Mouse (Mus musculus) kidney, embryonic 16.5 days (tissue): ENCODE data around the gene Copg2. TPM values are rescaled to one million over a fixed set of nuclear protein-coding genes. Genes with fewer than 3 reads are reported as not detected.

Source experiments
- ATAC-seq: fragments of 200-750 bp; cut with Nextera tagmentation; 2 replicates; pipeline ENCODE4 v1.8.0; 2017; ENCODE audit warnings: moderate TSS enrichment; ENCODE audit not compliant: low FRiP score, low TSS enrichment
- H3K27ac ChIP-seq: fragments of 300-500 bp; sonication (generic); 2 replicates; pipeline ENCODE4 v1.5.1; 2014; ENCODE audit warnings: low read length
- H3K27me3 ChIP-seq: fragments of 300-500 bp; sonication (generic); 2 replicates; pipeline ENCODE4 v1.6.1; 2014; ENCODE audit warnings: low read length, control low read depth, mixed read lengths; ENCODE audit not compliant: insufficient read depth
- H3K36me3 ChIP-seq: fragments of 300-500 bp; sonication (generic); 2 replicates; pipeline ENCODE4 v1.6.1; 2014; ENCODE audit warnings: low read length, control low read depth, mixed read lengths; ENCODE audit not compliant: insufficient read depth
- H3K4me1 ChIP-seq: fragments of 300-500 bp; sonication (generic); 2 replicates; pipeline ENCODE4 v1.6.1; 2014; ENCODE audit warnings: low read length, control low read depth, mixed read lengths; ENCODE audit not compliant: insufficient read depth
- H3K4me2 ChIP-seq: fragments of 300-500 bp; sonication (generic); replicated peaks from 2 replicates; pipeline ENCODE4 v1.6.1; 2014; ENCODE audit warnings: low read depth, low read length
- H3K4me3 ChIP-seq: fragments of 300-500 bp; sonication (generic); 2 replicates; pipeline ENCODE4 v1.5.1; 2014; ENCODE audit warnings: mild to moderate bottlenecking, low read length
- H3K9ac ChIP-seq: fragments of 300-500 bp; sonication (generic); replicated peaks from 2 replicates; pipeline ENCODE4 v1.6.1; 2014; ENCODE audit warnings: low read length
- H3K9me3 ChIP-seq: fragments of 300-500 bp; sonication (generic); 2 replicates; pipeline ENCODE4 v1.6.1; 2016; ENCODE audit warnings: low read length, control low read depth
- WGBS: fragments of 180-500 bp; shearing (Covaris S2); extraction: QIAGEN DNeasy Blood & Tissue Kit; methylation state at CpG from one replicate; pipeline ENCODE4 v1.1.7; 2014; 5-methylcytosine and 5-hydroxymethylcytosine counted together
- polyA plus RNA-seq: library from polyadenylated mRNA; unstranded; fragments of >200 nt; fragmentation: Nextera tagmentation; extraction: Ambion mirVana; gene quantifications from 2 replicates; pipeline ENCODE4 v1.2.1, GENCODE M21; 2015

Gene Copg2
- polyA plus RNA-seq, 1 experiment from 2014 or later, result 21.8 TPM

- Histone ChIP-seq H3K4me3 (no peak overlapping the region), H3K27me3 (no peaks in the 10 kb centered on the region), H3K9ac (no peak overlapping the region), H3K4me1 (peaks cover 16% of the 10 kb centered on the region), H3K9me3 (no peaks in the 10 kb centered on the region), H3K27ac (no peak overlapping the region), H3K36me3 (no peaks in the 10 kb centered on the region), H3K4me2 (no peak overlapping the region)
- no peak for ATAC-seq
- WGBS, result 73% methylated on average over 6 of the region's 6 CpGs
Measured at GRCm38 (mm10) chr6:30897520-30897919, 926 bp upstream of the Copg2 start.

- peak overlapping the region; percentile 61 for H3K4me2 ChIP-seq
- H3K27me3 ChIP-seq, result no peaks in the 10 kb centered on the region
- H3K36me3 ChIP-seq, result no peaks in the 10 kb centered on the region
- H3K27ac ChIP-seq, result peak overlapping the region; percentile 97
- H3K4me1 ChIP-seq, result peaks cover 16% of the 10 kb centered on the region
- peak overlapping the region; percentile 78 for H3K4me3 ChIP-seq
- peak overlapping the region; percentile 83 for H3K9ac ChIP-seq
- no peaks in the 10 kb centered on the region for H3K9me3 ChIP-seq
- no peak for ATAC-seq
- 23% methylated on average over 8 of the region's 8 CpGs for WGBS
Measured at GRCm38 (mm10) chr6:30896986-30897327, 363 bp upstream of the Copg2 start.

- whole genome bisulfite sequencing, result 10% methylated on average over 3 of the region's 3 CpGs
- no peaks in the 10 kb centered on the region for H3K9me3 ChIP-seq
- H3K27ac ChIP-seq, result peak overlapping the region; percentile 97
- no peaks in the 10 kb centered on the region for H3K27me3 ChIP-seq
- peak overlapping the region; percentile 78 for H3K4me3 ChIP-seq
- H3K36me3 ChIP-seq, result no peaks in the 10 kb centered on the region
- ATAC-seq, result no peak; the same call in 1 of the 2 replicates
- H3K9ac ChIP-seq, result peak overlapping the region; percentile 83
- peak overlapping the region; percentile 51 for H3K4me2 ChIP-seq
- peaks cover 16% of the 10 kb centered on the region for H3K4me1 ChIP-seq
Measured at GRCm38 (mm10) chr6:30895819-30896194, 787 bp downstream of the Copg2 start.

GRCm38 (mm10) chr6:30893081-30893480, 3.5 kb downstream of the Copg2 start:
- 58% methylated on average over 4 of the region's 4 CpGs for WGBS
- no peaks in the 10 kb centered on the region for H3K9me3 ChIP-seq
- no peak for ATAC-seq
- H3K4me2 ChIP-seq, result no peak overlapping the region
- H3K9ac ChIP-seq, result no peak overlapping the region
- H3K27ac ChIP-seq, result no peak overlapping the region
- H3K36me3 ChIP-seq, result peaks cover 8% of the 10 kb centered on the region; the same call in 1 of the 2 replicates
- peaks cover 16% of the 10 kb centered on the region for H3K4me1 ChIP-seq
- no peak overlapping the region for H3K4me3 ChIP-seq
- no peaks in the 10 kb centered on the region for H3K27me3 ChIP-seq

GRCm38 (mm10) chr6:30891761-30892160, 4.8 kb downstream of the Copg2 start:
- H3K4me2 ChIP-seq, result no peak overlapping the region
- H3K4me3 ChIP-seq, result no peak overlapping the region
- no peak overlapping the region for H3K9ac ChIP-seq
- peaks cover 9% of the 10 kb centered on the region; the same call in 1 of the 2 replicates for H3K36me3 ChIP-seq
- H3K27ac ChIP-seq, result no peak overlapping the region
- no peak for ATAC-seq
- no peaks in the 10 kb centered on the region for H3K27me3 ChIP-seq
- H3K4me1 ChIP-seq, result peaks cover 12% of the 10 kb centered on the region
- H3K9me3 ChIP-seq, result no peaks in the 10 kb centered on the region

GRCm38 (mm10) chr6:30884856-30885255, 11.7 kb downstream of the Copg2 start:
- Histone ChIP-seq H3K4me2 (no peak overlapping the region), H3K9ac (no peak overlapping the region), H3K4me1 (no peaks in the 10 kb centered on the region), H3K36me3 (peaks cover 18% of the 10 kb centered on the region; the same call in 1 of the 2 replicates), H3K9me3 (no peaks in the 10 kb centered on the region), H3K27me3 (no peaks in the 10 kb centered on the region), H3K4me3 (no peak overlapping the region), H3K27ac (no peak overlapping the region)
- no peak for ATAC-seq
- 88% methylated on average over 3 of the region's 3 CpGs for WGBS

GRCm38 (mm10) chr6:30883491-30883890, 13.1 kb downstream of the Copg2 start:
- Histone ChIP-seq H3K4me3 (no peak overlapping the region), H3K36me3 (peaks cover 17% of the 10 kb centered on the region; the same call in 1 of the 2 replicates), H3K27ac (no peak overlapping the region), H3K4me1 (no peaks in the 10 kb centered on the region), H3K9me3 (no peaks in the 10 kb centered on the region), H3K9ac (no peak overlapping the region), H3K27me3 (no peaks in the 10 kb centered on the region), H3K4me2 (no peak overlapping the region)
- 83% methylated on average over 4 of the region's 4 CpGs for WGBS
- no peak for ATAC-seq

GRCm38 (mm10) chr6:30876661-30877060, 19.9 kb downstream of the Copg2 start:
- no peaks in the 10 kb centered on the region for H3K4me1 ChIP-seq
- H3K4me3 ChIP-seq, result no peak overlapping the region
- peaks cover 20% of the 10 kb centered on the region for H3K36me3 ChIP-seq
- H3K27ac ChIP-seq, result no peak overlapping the region
- H3K9me3 ChIP-seq, result peaks cover 6% of the 10 kb centered on the region; the same call in 1 of the 2 replicates
- ATAC-seq, result no peak
- no peak overlapping the region for H3K4me2 ChIP-seq
- H3K27me3 ChIP-seq, result no peaks in the 10 kb centered on the region
- H3K9ac ChIP-seq, result no peak overlapping the region

- Histone ChIP-seq H3K4me2 (no peak overlapping the region), H3K27ac (no peak overlapping the region), H3K36me3 (0 out of 2 replicates have a peak, but pooled peaks cover 4% of the 10 kb centered on the region), H3K4me3 (no peak overlapping the region), H3K9me3 (no peaks in the 10 kb centered on the region), H3K9ac (no peak overlapping the region), H3K27me3 (no peaks in the 10 kb centered on the region), H3K4me1 (no peaks in the 10 kb centered on the region)
- 100% methylated on average over 1 of the region's 1 CpGs for WGBS
- ATAC-seq, result no peak
Measured at GRCm38 (mm10) chr6:30866501-30866900, 30.1 kb downstream of the Copg2 start.

- no peak overlapping the region for H3K27ac ChIP-seq
- no peak overlapping the region for H3K9ac ChIP-seq
- ATAC-seq, result no peak
- 63% methylated on average over 3 of the region's 3 CpGs for WGBS
- no peak overlapping the region for H3K4me3 ChIP-seq
- H3K27me3 ChIP-seq, result no peaks in the 10 kb centered on the region
- no peaks in the 10 kb centered on the region for H3K4me1 ChIP-seq
- no peak overlapping the region for H3K4me2 ChIP-seq
- H3K9me3 ChIP-seq, result no peaks in the 10 kb centered on the region
- H3K36me3 ChIP-seq, result no peaks in the 10 kb centered on the region
Measured at GRCm38 (mm10) chr6:30865031-30865678, 31.4 kb downstream of the Copg2 start.
